In the genomic region with DNA sequence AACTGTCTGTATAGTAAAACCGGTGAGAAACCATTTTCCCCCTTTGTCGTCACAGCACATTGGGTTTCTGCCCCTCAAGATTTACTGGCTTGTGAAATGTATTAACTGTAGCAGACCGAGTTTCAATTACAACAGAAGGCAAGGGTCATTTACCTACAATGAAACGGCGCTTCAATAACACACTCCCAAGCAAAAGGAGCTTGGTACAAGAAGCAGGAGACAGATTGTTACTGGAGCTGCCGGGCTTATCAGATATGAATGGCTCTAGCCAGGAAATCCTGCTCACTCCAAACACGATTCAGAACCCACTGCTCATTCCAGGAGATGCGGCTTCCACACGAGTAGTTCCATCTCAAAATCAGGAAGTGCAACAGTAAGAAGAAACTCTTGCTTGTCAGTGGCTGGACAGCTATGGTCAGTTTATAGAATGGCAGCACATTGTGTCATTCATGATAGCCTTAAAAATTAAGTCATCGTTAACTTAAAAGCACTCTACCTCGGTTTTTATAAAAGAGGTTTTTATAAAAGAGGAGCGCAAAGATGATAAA, we compare ENCODE assay signal across 11 mouse cellular contexts. TPM values are rescaled to one million over a fixed set of nuclear protein-coding genes. Genes with fewer than 3 reads are reported as not detected.
A peak's percentile ranks its signal among the peaks of the same experiment; 100 is the strongest.
DNase-seq lines count a peak whose midpoint lies in the region; ATAC-seq and TF ChIP-seq lines count a peak whose summit lies in the region.
"Had no signal": no experiment of that assay in that cellular context is flagged by ENCODE, and none has a peak within 500 bp of the region (broad histone marks: within the 10 kb centered on the region; RNA-seq: fewer than 3 reads in every experiment).

No protein-coding gene starts in this region.

- H3K9ac ChIP-seq in hindbrain, embryonic 15.5 days = no peak overlapping the region
- H3K9ac ChIP-seq: heart, embryonic 15.5 days had no signal

- H3K79me2 ChIP-seq in macrophage (ENCODE audit: inconsistent target) = no peaks in the 10 kb centered on the region

- peak; percentile 62 for ATAC-seq in common myeloid progenitor, adult 5-6 weeks (replicated peaks; ENCODE audit: low read depth, poor library complexity, severe bottlenecking)
- no peak for ATAC-seq in hindbrain, embryonic 15.5 days (ENCODE audit: low FRiP score, low read depth)

- H3K4me3 ChIP-seq in kidney, adult 2 months (ENCODE audit: insufficient read depth, low read depth, low read length) = no peak overlapping the region
- no peak overlapping the region for H3K4me3 ChIP-seq in hindbrain, embryonic 15.5 days
- peak overlapping the region; percentile 6; the same call in 1 of the 2 replicates for H3K4me3 ChIP-seq in macrophage (ENCODE audit: inconsistent target)
- no peak overlapping the region for H3K4me3 ChIP-seq in thymus, adult 2 months (ENCODE audit: control insufficient read depth, insufficient read depth, low read length)
- H3K4me3 ChIP-seq: heart, embryonic 15.5 days had no signal

- no peaks in the 10 kb centered on the region; the same call in 1 of the 2 replicates for H3K27me3 ChIP-seq in kidney, adult 2 months (replicated peaks; ENCODE audit: control insufficient read depth, insufficient read depth, low read length)
- H3K27me3 ChIP-seq in hindbrain, embryonic 15.5 days = no peaks in the 10 kb centered on the region
- H3K27me3 ChIP-seq in thymus, adult 2 months (ENCODE audit: control insufficient read depth, insufficient read depth, low read length) = no peaks in the 10 kb centered on the region
- H3K27me3 ChIP-seq: heart, embryonic 15.5 days had no signal

- peaks cover 4% of the 10 kb centered on the region; the same call in 1 of the 2 replicates for H3K4me1 ChIP-seq in kidney, adult 2 months (ENCODE audit: control insufficient read depth, insufficient read depth, low read length)
- H3K4me1 ChIP-seq in hindbrain, embryonic 15.5 days (replicated peaks) = peaks cover 15% of the 10 kb centered on the region
- H3K4me1 ChIP-seq in thymus, adult 2 months (replicated peaks; ENCODE audit: control insufficient read depth, insufficient read depth, low read length) = no peaks in the 10 kb centered on the region

- no peaks in the 10 kb centered on the region for H3K36me3 ChIP-seq in kidney, adult 2 months (ENCODE audit: control insufficient read depth, insufficient read depth, low read length)
- H3K36me3 ChIP-seq in hindbrain, embryonic 15.5 days = no peaks in the 10 kb centered on the region
- no peaks in the 10 kb centered on the region for H3K36me3 ChIP-seq in macrophage (ENCODE audit: inconsistent target)
- no peaks in the 10 kb centered on the region for H3K36me3 ChIP-seq in thymus, adult 2 months (ENCODE audit: control insufficient read depth, insufficient read depth, low read length)
- H3K36me3 ChIP-seq: heart, embryonic 15.5 days had no signal

- no peak for TF ChIP-seq CTCF in kidney, adult 2 months (conservative IDR thresholded peaks at IDR 0.05; ENCODE audit: insufficient read depth, insufficient read length, low read depth, low read length)
- TF ChIP-seq CTCF in thymus, adult 2 months (IDR thresholded peaks at IDR 0.05; ENCODE audit: borderline replicate concordance, control insufficient read depth, extremely low read depth, insufficient read depth, low read length, poor library complexity) = no peak

- WGBS in kidney, adult 2 months = 18% methylated on average over 12 of the region's 12 CpGs
- WGBS in hindbrain, embryonic 15.5 days = 46% methylated on average over 12 of the region's 12 CpGs
- WGBS in macrophage (ENCODE audit: missing documents) = 22% methylated on average over 12 of the region's 12 CpGs
- 27% methylated on average over 12 of the region's 12 CpGs for WGBS in thymus, adult 2 months

- H3K4me2 ChIP-seq in hindbrain, embryonic 15.5 days = no peak overlapping the region
- H3K4me2 ChIP-seq: heart, embryonic 15.5 days had no signal

- no peaks in the 10 kb centered on the region for H3K9me3 ChIP-seq in hindbrain, embryonic 15.5 days
- H3K9me3 ChIP-seq: heart, embryonic 15.5 days had no signal

- no peak overlapping the region for H3K27ac ChIP-seq in kidney, adult 2 months (ENCODE audit: insufficient read depth, low read depth, low read length)
- H3K27ac ChIP-seq in hindbrain, embryonic 15.5 days (replicated peaks) = peak overlapping the region; percentile 25; the same call in 1 of the 2 replicates
- no peak overlapping the region for H3K27ac ChIP-seq in macrophage
- H3K27ac ChIP-seq in thymus, adult 2 months (ENCODE audit: control insufficient read depth, insufficient read depth, low read length) = no peak overlapping the region
- H3K27ac ChIP-seq: heart, embryonic 15.5 days had no signal

- peak; percentile 28 for DNase-seq in kidney, adult 2 months
- no peak for DNase-seq in kidney, adult 8-10 months
- DNase-seq in thymus, adult 2 months = no peak
- no peak for DNase-seq in frontal cortex, postnatal 36 days (ENCODE audit: low spot score in 2 of 2)
- DNase-seq: cerebellum, postnatal 14 days; lung, postnatal 36 days; right cerebral cortex, adult 18-20 months had no signal

- TF ChIP-seq POLR2A in kidney, adult 2 months (IDR thresholded peaks at IDR 0.05; ENCODE audit: low read depth, low read length) = no peak
- TF ChIP-seq POLR2A in thymus, adult 2 months (IDR thresholded peaks at IDR 0.05; ENCODE audit: control insufficient read depth, extremely low read depth, insufficient read depth, low read length, poor library complexity) = no peak

RNA-seq across cellular contexts. Expression of a gene that starts 28.5 kb away (rescaled TPM):
- polyA plus RNA-seq in kidney, adult 2 months (2012; rRNA removed) = 6.5 and 9.3 TPM in 2 replicates
- 94.2 and 98.8 TPM in 2 replicates for total RNA-seq in common myeloid progenitor, adult 5-6 weeks (2017)
- polyA plus RNA-seq in hindbrain, embryonic 15.5 days (2015; fragmentation: Nextera tagmentation; extraction: Ambion mirVana) = 50.1 and 50.8 TPM in 2 replicates
- 100 to 1,000 TPM in 7 of 26 experiments, 10 to 100 TPM in 19; 33.1 to 122 (median 72.7) TPM for total RNA-seq in macrophage (2018; cell fraction: chromatin; rRNA removed)
- 10 to 100 TPM; 20.9 to 50.2 (median 38.7) TPM for total RNA-seq in macrophage (2018; cell fraction: cytosol; rRNA removed)
- 100 to 1,000 TPM in 3 of 26 experiments, 10 to 100 TPM in 23; 27.5 to 104 (median 53.4) TPM for total RNA-seq in macrophage (2018; cell fraction: nucleus; rRNA removed)
- polyA plus RNA-seq in macrophage (2018) = 41.1 to 75.6 TPM (median 49.0 TPM) in 3 replicates
- polyA plus RNA-seq in thymus, adult 2 months (2012; rRNA removed) = 10.7 and 13.4 TPM in 2 replicates

RNA-seq across cellular contexts. Expression of a gene that starts 59.6 kb away (rescaled TPM):
- 16.8 and 17.9 TPM in 2 replicates for polyA plus RNA-seq in kidney, adult 2 months (2012; rRNA removed)
- 71.5 and 92.1 TPM in 2 replicates for total RNA-seq in common myeloid progenitor, adult 5-6 weeks (2017)
- 47.5 and 49.5 TPM in 2 replicates for polyA plus RNA-seq in hindbrain, embryonic 15.5 days (2015; fragmentation: Nextera tagmentation; extraction: Ambion mirVana)
- total RNA-seq in macrophage (2018; cell fraction: chromatin; rRNA removed) = 100 to 1,000 TPM; 348 to 591 (median 473) TPM
- total RNA-seq in macrophage (2018; cell fraction: cytosol; rRNA removed) = 10 to 100 TPM; 36.6 to 74.0 (median 48.2) TPM
- 100 to 1,000 TPM; 204 to 350 (median 274) TPM for total RNA-seq in macrophage (2018; cell fraction: nucleus; rRNA removed)
- 27.9 to 33.4 TPM (median 30.4 TPM) in 3 replicates for polyA plus RNA-seq in macrophage (2018)
- 51.8 and 52.2 TPM in 2 replicates for polyA plus RNA-seq in thymus, adult 2 months (2012; rRNA removed)
